Mouse (Mus musculus): ENCODE results near the gene Fmo9. TPM values are rescaled to one million over a fixed set of nuclear protein-coding genes. Genes with fewer than 3 reads are reported as not detected.

Gene Fmo9
- total RNA-seq (2021): not detected

DNA sequence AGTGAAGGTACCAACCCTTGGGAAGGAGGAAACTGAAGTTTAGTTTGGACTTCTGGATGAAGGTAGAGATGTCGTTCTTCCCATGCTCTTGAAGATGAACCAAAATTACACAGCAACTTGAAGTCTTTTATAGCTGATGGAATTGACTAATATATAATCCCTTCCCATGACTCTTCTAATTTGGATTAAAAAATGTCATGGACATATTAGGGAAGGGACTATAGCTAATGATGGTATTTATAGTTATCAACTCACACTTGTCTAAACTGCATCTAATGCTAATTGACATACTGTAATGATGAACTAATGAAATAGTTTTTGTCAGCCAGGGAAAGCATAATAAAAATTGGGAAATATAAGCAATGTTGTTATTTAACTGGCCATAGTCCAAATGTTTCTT lies at the start of gene Fmo9:
Gene Fmo9 (minus strand): TSS at position 101 of the 400 bp plus-strand sequence.
- DNase-seq: no peak
- intact Hi-C loops (cut with DNase I): no loop called here

DNA sequence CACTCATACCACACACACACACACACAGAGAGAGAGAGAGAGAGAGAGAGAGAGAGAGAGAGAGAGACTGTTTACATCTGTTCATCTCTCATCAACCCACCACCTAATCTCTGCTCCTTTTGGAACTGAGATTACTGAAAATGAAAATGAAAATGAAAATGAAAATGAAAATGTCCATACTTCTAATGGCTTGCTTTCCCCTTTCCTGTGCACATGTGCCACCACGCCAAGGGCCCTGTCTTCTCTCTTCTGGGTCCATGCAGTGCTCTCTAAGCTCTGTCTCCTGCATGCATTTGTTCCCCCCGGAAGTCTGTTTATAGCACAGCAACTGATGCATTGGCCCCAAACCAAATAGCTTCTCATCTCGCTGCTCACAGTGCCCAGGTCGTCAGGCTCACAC lies 49.2 kb upstream of the Fmo9 start:
- intact Hi-C loops (cut with DNase I): no loop called here
- no peak for DNase-seq

DNA sequence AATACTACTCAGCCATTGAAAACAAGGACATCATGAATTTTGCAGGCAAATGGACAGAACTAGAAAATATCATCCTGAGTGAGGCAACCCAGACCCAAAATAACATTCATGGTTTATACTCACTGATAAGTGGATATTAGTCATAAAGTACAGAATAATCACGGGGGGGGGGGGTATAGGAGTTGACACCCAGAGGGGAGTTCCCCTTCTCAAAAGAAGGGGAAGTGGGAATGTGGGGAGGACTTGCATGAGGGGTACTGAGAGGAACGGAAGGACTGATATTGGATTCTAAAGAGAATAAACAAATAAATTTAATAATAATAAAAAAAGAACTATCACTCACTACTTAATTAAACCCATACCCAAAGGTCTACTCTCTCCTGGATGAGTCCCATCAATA lies 48.6 kb upstream of the Fmo9 start:
- intact Hi-C loops (cut with DNase I): no loop called here
- no peak for DNase-seq

DNA sequence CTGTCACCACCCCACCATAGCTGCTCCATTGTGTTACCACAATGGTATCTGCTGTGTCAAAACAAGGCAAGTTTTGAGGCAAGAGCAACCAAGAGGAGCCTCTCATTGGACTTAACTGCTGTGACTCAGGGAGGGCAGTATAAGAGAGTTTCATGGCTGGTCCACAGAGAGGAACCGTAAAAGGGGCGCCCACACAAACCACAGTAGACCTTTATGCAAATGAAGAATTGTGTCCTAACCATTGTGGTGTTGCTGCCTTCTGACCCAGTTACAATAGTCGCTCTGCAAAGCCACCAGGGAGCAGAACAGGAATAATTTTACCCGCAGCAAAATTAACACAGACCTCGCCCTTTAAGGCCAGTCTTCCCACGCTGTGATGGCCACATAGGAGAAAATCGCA lies 29.2 kb upstream of the Fmo9 start:
- intact Hi-C loops (cut with DNase I): no loop called here
- no peak for DNase-seq

DNA sequence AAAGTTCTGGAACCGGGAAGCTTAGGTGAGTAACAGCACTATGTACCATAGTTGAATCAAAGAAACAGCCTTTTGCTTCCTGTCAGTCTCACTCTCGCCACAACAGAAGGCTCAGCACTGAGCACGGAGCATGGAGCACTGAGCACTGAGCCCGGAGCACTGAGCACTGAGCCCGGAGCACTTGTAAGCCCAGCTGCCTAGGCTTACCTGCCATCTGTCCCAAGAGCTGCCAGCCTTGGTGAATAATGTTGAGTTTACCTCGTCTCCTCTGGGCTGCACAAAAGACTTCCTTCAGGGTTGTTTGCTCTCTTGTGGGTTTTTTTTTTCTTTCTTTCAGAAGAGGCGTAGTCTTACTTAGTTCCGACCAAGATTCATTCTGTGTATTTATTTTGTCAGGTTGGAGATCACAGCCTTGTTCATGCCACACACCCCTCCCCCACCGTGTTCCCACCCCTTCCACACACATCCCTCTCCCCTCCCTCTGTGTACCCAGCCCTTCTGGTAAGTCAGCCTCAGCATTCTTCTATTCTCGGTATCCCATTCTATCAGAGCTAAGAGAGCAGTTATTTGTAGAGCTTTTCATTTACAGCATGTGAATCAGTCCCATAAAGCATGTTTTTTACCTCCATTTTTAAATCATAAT lies 20.7 kb upstream of the Fmo9 start:
- no peak for DNase-seq
- intact Hi-C loops (cut with DNase I): no loop called here

DNA sequence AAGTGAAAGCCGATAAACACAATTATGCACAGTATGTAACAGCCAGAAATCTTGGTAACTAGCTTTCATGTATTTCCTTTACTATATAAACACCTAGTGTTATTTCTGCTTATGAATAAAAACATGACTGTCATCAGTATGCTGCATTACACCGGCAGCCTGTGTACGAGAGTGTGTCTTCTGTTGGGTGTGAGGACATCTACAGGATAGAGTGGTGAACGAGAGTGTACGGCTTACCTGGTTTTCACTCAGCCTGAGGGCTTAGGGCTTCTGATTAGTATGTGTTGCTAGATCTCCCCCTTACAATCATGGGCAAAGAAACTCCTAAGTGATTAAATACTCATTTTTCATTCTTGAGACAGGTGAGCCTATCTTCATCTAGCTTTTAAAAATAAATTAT lies 12.4 kb downstream of the Fmo9 start:
- no peak for DNase-seq
- intact Hi-C loops (cut with DNase I): no loop called here

DNA sequence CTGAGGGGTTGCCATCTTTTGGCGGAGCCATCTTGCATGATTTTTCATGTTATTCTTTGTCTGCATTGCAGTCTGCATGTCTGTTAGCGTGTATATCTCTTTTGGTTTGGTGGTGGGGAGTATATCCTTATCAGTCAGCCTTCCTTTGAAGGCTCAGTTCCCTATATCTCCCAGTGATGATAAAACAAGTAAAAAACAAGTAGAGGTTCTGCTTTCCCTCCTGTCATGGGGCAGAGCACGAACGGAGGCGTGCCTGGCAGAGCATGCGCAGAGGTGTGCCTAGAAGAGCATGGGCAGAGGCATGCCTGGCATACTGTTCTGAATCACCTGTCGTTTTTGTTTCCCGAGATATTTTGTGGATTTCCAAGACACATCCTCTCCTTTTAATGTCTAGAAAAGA lies 20.8 kb downstream of the Fmo9 start:
- no peak for DNase-seq
- intact Hi-C loops (cut with DNase I): no loop called here

DNA sequence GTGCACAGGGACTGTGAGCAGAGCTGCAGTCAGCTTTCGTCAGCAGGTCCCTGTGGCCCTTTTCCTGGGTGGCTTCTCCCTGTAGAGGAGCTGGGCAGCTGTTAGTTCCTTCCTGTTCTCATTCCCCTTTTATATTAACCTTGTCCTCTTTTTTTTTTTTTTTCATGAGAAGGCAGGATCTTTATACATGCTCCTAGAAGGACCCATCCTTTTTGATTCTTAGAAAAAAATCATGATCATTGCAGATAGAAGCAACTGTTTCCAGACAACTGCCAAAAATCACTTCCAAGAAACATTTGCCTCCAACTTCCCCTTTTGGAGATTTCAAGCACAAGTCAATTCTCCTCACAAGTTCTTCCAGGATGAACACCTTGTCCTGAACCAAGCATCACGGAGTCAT lies 34.1 kb downstream of the Fmo9 start, which contains the start of gene Gm4847:
Gene Gm4847 (minus strand): TSS at position 101 of the 400 bp plus-strand sequence.
- no peak for DNase-seq
- intact Hi-C loops (cut with DNase I): no loop called here

Small RNAs within 50 kb of the gene (microRNA-seq; reads per million reads assigned to microRNA genes)
- 0 reads per million in 2 experiments for gene Gm22992

Other genes starting within 250 kb of the Fmo9 start
- not detected for gene Gm4846, start 184.3 kb downstream of the Fmo9 start, total RNA-seq (2021)
- not detected for gene Gm4847, start 34.2 kb downstream of the Fmo9 start, total RNA-seq (2021)